Mouse (Mus musculus) forebrain, embryonic 15.5 days (tissue): ENCODE data around the gene Ccdc92b. TPM values are rescaled to one million over a fixed set of nuclear protein-coding genes. Genes with fewer than 3 reads are reported as not detected.

Source experiments
- ATAC-seq: fragments of 200-750 bp; cut with Nextera tagmentation; replicated peaks from 2 replicates; pipeline ENCODE4 v1.8.0; 2017; ENCODE audit warnings: mild to moderate bottlenecking, moderate TSS enrichment, moderate library complexity
- H3K27ac ChIP-seq: fragments of 300-500 bp; sonication (generic); replicated peaks from 2 replicates; pipeline ENCODE4 v1.5.1; 2015; ENCODE audit warnings: mild to moderate bottlenecking, inconsistent platforms
- H3K27me3 ChIP-seq: fragments of 300-500 bp; sonication (generic); 2 replicates; pipeline ENCODE4 v1.6.1; 2015; ENCODE audit warnings: inconsistent platforms
- H3K36me3 ChIP-seq: fragments of 300-500 bp; sonication (generic); 2 replicates; pipeline ENCODE4 v1.6.1; 2015; ENCODE audit warnings: mild to moderate bottlenecking, inconsistent platforms
- H3K4me1 ChIP-seq: fragments of 300-500 bp; sonication (generic); 2 replicates; pipeline ENCODE4 v1.6.1; 2015; ENCODE audit warnings: inconsistent platforms
- H3K4me2 ChIP-seq: fragments of 300-500 bp; sonication (generic); replicated peaks from 2 replicates; pipeline ENCODE4 v1.6.1; 2015; ENCODE audit warnings: mild to moderate bottlenecking, inconsistent platforms
- H3K4me3 ChIP-seq: fragments of 300-500 bp; sonication (generic); 2 replicates; pipeline ENCODE4 v1.5.1; 2015; ENCODE audit warnings: mild to moderate bottlenecking, inconsistent platforms
- H3K9ac ChIP-seq: fragments of 300-500 bp; sonication (generic); replicated peaks from 2 replicates; pipeline ENCODE4 v1.6.1; 2015; ENCODE audit warnings: mild to moderate bottlenecking, inconsistent platforms
- H3K9me3 ChIP-seq: fragments of 300-500 bp; sonication (generic); 2 replicates; pipeline ENCODE4 v1.6.1; 2016; ENCODE audit warnings: inconsistent platforms
- WGBS: fragments of 180-500 bp; shearing (Covaris S2); methylation state at CpG from one replicate; pipeline ENCODE4 v1.1.7; 2015; ENCODE audit warnings: mixed read lengths; 5-methylcytosine and 5-hydroxymethylcytosine counted together
- polyA plus RNA-seq: library from polyadenylated mRNA; unstranded; fragments of >200 nt; fragmentation: Nextera tagmentation; extraction: Ambion mirVana; gene quantifications from 2 replicates; pipeline ENCODE4 v1.2.1, GENCODE M21; 2015

Ccdc92b gene
- polyA plus RNA-seq, 1 experiment from 2014 or later = 3.1 TPM

GRCm38 (mm10) chr11:74619956-74620300 is 523 bp downstream of the Ccdc92b start:
- no peaks in the 10 kb centered on the region for H3K9me3 ChIP-seq
- H3K4me1 ChIP-seq = peaks cover 16% of the 10 kb centered on the region
- H3K27me3 ChIP-seq = peaks cover 26% of the 10 kb centered on the region
- no peaks in the 10 kb centered on the region for H3K36me3 ChIP-seq
- peak overlapping the region; percentile 79 for H3K4me2 ChIP-seq
- under 1% methylated on average over 16 of the region's 16 CpGs for WGBS
- no peak; the same call in 1 of the 2 replicates for ATAC-seq
- peak overlapping the region; percentile 82 for H3K9ac ChIP-seq
- H3K27ac ChIP-seq = no peak overlapping the region
- H3K4me3 ChIP-seq = peak overlapping the region; percentile 86

GRCm38 (mm10) chr11:74621974-74622669 is 2.7 kb downstream of the Ccdc92b start:
- Histone ChIP-seq H3K9me3 (no peaks in the 10 kb centered on the region), H3K4me1 (peaks cover 16% of the 10 kb centered on the region), H3K4me3 (no peak overlapping the region), H3K4me2 (no peak overlapping the region), H3K27me3 (peaks cover 18% of the 10 kb centered on the region), H3K27ac (no peak overlapping the region), H3K9ac (no peak overlapping the region), H3K36me3 (no peaks in the 10 kb centered on the region)
- 80% methylated on average over 8 of the region's 8 CpGs for WGBS
- no peak for ATAC-seq

GRCm38 (mm10) chr11:74623693-74624092 is 4.3 kb downstream of the Ccdc92b start:
- 73% methylated on average over 6 of the region's 6 CpGs for WGBS
- no peaks in the 10 kb centered on the region for H3K36me3 ChIP-seq
- no peak overlapping the region for H3K27ac ChIP-seq
- peaks cover 16% of the 10 kb centered on the region for H3K4me1 ChIP-seq
- no peaks in the 10 kb centered on the region for H3K9me3 ChIP-seq
- no peak overlapping the region for H3K4me2 ChIP-seq
- H3K9ac ChIP-seq = no peak overlapping the region
- ATAC-seq = no peak
- no peak overlapping the region for H3K4me3 ChIP-seq
- H3K27me3 ChIP-seq = peaks cover 18% of the 10 kb centered on the region

DNA sequence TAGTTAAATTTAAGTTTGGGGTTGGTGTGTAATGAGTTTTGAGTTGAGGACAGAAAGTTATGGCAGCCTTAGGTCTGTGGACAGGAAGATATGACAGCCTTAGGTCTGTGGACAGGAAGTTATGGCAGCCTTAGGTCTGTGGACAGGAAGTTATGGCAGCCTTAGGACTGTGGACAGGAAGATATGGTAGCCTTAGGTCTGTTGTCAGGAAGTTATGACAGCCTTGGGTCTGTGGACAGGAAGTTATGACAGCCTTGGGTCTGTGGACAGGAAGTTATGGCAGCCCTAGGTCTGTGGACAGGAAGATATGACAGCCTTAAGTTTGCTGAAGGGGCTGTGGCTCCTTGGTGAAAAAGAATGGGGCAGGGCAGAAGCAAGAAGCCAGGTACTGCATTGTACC is 5.9 kb downstream of the Ccdc92b start:
- H3K27me3 ChIP-seq = peaks cover 12% of the 10 kb centered on the region
- ATAC-seq = no peak
- H3K4me1 ChIP-seq = peaks cover 5% of the 10 kb centered on the region
- no peaks in the 10 kb centered on the region for H3K9me3 ChIP-seq
- H3K9ac ChIP-seq = no peak overlapping the region
- no peak overlapping the region for H3K4me3 ChIP-seq
- H3K27ac ChIP-seq = no peak overlapping the region
- no peaks in the 10 kb centered on the region; the same call in 1 of the 2 replicates for H3K36me3 ChIP-seq
- H3K4me2 ChIP-seq = no peak overlapping the region

DNA sequence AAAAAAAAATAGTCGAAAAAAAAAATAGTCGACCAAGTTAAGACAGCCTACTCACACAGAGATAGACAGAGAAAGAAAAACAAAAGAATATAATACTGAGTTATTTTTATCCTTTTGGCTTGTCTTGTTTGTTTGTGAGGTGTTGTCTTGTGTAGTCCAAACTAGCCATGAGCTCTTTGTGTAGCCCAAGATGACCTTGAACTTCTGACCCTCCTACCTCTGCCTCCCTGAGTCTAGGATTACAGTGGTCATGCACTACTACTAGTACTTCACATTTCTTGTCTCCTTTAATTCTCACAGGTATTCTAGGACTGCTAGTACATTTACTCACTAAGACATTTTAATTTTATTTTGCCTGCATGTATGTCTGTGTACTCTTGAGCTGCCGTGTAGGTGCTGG is 8.1 kb downstream of the Ccdc92b start:
- no peaks in the 10 kb centered on the region for H3K27me3 ChIP-seq
- no peak for ATAC-seq
- H3K9me3 ChIP-seq = no peaks in the 10 kb centered on the region
- H3K27ac ChIP-seq = no peak overlapping the region
- WGBS = 80% methylated on average over 3 of the region's 3 CpGs
- no peak overlapping the region for H3K4me2 ChIP-seq
- H3K36me3 ChIP-seq = no peaks in the 10 kb centered on the region; the same call in 1 of the 2 replicates
- H3K9ac ChIP-seq = no peak overlapping the region
- H3K4me1 ChIP-seq = no peaks in the 10 kb centered on the region
- H3K4me3 ChIP-seq = no peak overlapping the region

GRCm38 (mm10) chr11:74631880-74632789 is 12.7 kb downstream of the Ccdc92b start:
- WGBS = 72% methylated on average over 7 of the region's 7 CpGs
- no peak overlapping the region for H3K4me3 ChIP-seq

GRCm38 (mm10) chr11:74634490-74635275 is 15.3 kb downstream of the Ccdc92b start:
- no peak for ATAC-seq
- 0 out of 2 replicates have a peak, but pooled peaks cover 3% of the 10 kb centered on the region for H3K27me3 ChIP-seq
- no peaks in the 10 kb centered on the region; the same call in 1 of the 2 replicates for H3K36me3 ChIP-seq
- no peak overlapping the region for H3K9ac ChIP-seq
- no peaks in the 10 kb centered on the region for H3K9me3 ChIP-seq
- 63% methylated on average over 5 of the region's 5 CpGs for WGBS
- no peak overlapping the region for H3K4me2 ChIP-seq
- H3K4me3 ChIP-seq = no peak overlapping the region
- H3K27ac ChIP-seq = no peak overlapping the region
- peaks cover 19% of the 10 kb centered on the region for H3K4me1 ChIP-seq

More at GRCm38 (mm10) chr11:74631880-74632789, 12.7 kb downstream of the Ccdc92b start:
- Histone ChIP-seq H3K4me2 (no peak overlapping the region), H3K27me3 (0 out of 2 replicates have a peak, but pooled peaks cover 3% of the 10 kb centered on the region), H3K9ac (no peak overlapping the region), H3K4me1 (peaks cover under 1% of the 10 kb centered on the region), H3K27ac (no peak overlapping the region), H3K36me3 (no peaks in the 10 kb centered on the region; the same call in 1 of the 2 replicates), H3K9me3 (no peaks in the 10 kb centered on the region)
- no peak for ATAC-seq

- H3K4me1 ChIP-seq = peaks cover 19% of the 10 kb centered on the region
- 0 out of 2 replicates have a peak, but pooled peaks cover 3% of the 10 kb centered on the region for H3K27me3 ChIP-seq
- H3K9ac ChIP-seq = peak overlapping the region; percentile 77
- ATAC-seq = peak; percentile 30; the same call in 1 of the 2 replicates
- H3K4me3 ChIP-seq = peak overlapping the region; percentile 68
- no peaks in the 10 kb centered on the region for H3K9me3 ChIP-seq
- peak overlapping the region; percentile 89 for H3K27ac ChIP-seq
- no peaks in the 10 kb centered on the region for H3K36me3 ChIP-seq
- WGBS = 17% methylated on average over 8 of the region's 8 CpGs
- H3K4me2 ChIP-seq = peak overlapping the region; percentile 94
Observed at GRCm38 (mm10) chr11:74637486-74637885, 18.1 kb downstream of the Ccdc92b start.

DNA sequence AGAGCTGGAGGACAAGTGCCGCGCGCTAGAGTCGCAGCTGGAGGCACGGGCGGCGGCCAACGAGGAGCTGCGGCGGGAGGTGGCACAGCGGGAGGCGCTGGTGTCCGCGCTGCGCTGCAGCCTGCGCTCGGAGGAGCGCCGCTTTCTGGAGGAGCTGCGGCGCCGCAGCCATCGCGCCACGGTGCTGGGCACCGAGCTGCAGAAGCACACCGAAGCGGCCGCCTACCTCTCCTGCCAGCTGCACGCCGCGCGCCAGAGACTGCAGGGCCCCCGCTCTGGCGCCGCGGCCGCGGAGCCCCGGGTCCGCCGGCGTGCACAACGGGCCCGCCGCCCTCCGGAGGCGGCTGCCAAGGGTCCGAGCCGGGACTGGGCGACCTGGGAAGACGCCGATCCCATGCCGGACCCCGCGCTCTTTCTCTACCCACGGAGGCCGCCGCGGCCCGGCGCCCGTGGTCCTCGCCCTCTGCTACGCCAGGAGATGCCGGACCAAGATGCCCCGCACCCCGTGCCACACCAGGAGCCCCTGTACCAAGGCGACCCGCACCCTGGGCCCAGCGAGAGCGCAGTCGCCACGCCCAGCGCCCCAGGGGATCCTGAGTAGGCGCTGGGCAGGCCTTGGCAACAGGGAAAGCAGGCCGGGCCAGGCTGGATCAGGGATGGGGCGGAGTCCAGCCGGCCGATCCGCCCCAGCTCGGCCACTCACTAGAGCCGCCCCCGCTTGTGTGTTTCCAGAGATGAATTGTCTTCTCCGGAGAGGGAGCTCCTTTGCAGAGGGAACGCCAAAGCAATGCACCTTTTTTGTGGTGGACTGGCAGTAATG is 18.8 kb downstream of the Ccdc92b start:
- H3K27ac ChIP-seq = peak overlapping the region; percentile 89
- H3K27me3 ChIP-seq = 0 out of 2 replicates have a peak, but pooled peaks cover 3% of the 10 kb centered on the region
- H3K9ac ChIP-seq = peak overlapping the region; percentile 77
- peaks cover 19% of the 10 kb centered on the region for H3K4me1 ChIP-seq
- ATAC-seq = peak; percentile 84
- H3K9me3 ChIP-seq = no peaks in the 10 kb centered on the region
- WGBS = under 1% methylated on average over 81 of the region's 86 CpGs
- no peaks in the 10 kb centered on the region for H3K36me3 ChIP-seq
- H3K4me2 ChIP-seq = peak overlapping the region; percentile 94
- peak overlapping the region; percentile 68 for H3K4me3 ChIP-seq

GRCm38 (mm10) chr11:74638791-74639411 is 19.5 kb downstream of the Ccdc92b start:
- Histone ChIP-seq H3K27me3 (0 out of 2 replicates have a peak, but pooled peaks cover 3% of the 10 kb centered on the region), H3K4me3 (peak overlapping the region; percentile 68), H3K9me3 (no peaks in the 10 kb centered on the region), H3K9ac (peak overlapping the region; percentile 77), H3K4me1 (peaks cover 19% of the 10 kb centered on the region), H3K27ac (peak overlapping the region; percentile 89), H3K4me2 (peak overlapping the region; percentile 94), H3K36me3 (no peaks in the 10 kb centered on the region)
- WGBS = 9% methylated on average over 9 of the region's 9 CpGs
- ATAC-seq = peak; percentile 36
